Mouse (Mus musculus) heart, embryonic 15.5 days (tissue): Measurements from ENCODE around the gene Hsd17b6. TPM values are rescaled to one million over a fixed set of nuclear protein-coding genes. Genes with fewer than 3 reads are reported as not detected.

Source experiments
- ATAC-seq: fragments of 200-750 bp; cut with Nextera tagmentation; replicated peaks from 2 replicates; pipeline ENCODE4 v1.8.0; 2017; ENCODE audit warnings: low read depth, moderate TSS enrichment; ENCODE audit not compliant: insufficient number of reproducible peaks, insufficient read depth, low FRiP score
- H3K27ac ChIP-seq: fragments of 300-500 bp; sonication (generic); 2 replicates; pipeline ENCODE4 v1.5.1; 2015; ENCODE audit warnings: mild to moderate bottlenecking, inconsistent platforms
- H3K27me3 ChIP-seq: fragments of 300-500 bp; sonication (generic); 2 replicates; pipeline ENCODE4 v1.6.1; 2015; ENCODE audit warnings: inconsistent platforms
- H3K36me3 ChIP-seq: fragments of 300-500 bp; sonication (generic); 2 replicates; pipeline ENCODE4 v1.6.1; 2015; ENCODE audit warnings: mild to moderate bottlenecking, inconsistent platforms
- H3K4me1 ChIP-seq: fragments of 300-500 bp; sonication (generic); replicated peaks from 2 replicates; pipeline ENCODE4 v1.6.1; 2015; ENCODE audit warnings: inconsistent platforms
- H3K4me2 ChIP-seq: fragments of 300-500 bp; sonication (generic); 2 replicates; pipeline ENCODE4 v1.6.1; 2015; ENCODE audit warnings: inconsistent platforms, mild to moderate bottlenecking, moderate library complexity
- H3K4me3 ChIP-seq: fragments of 300-500 bp; sonication (generic); 2 replicates; pipeline ENCODE4 v1.5.1; 2015; ENCODE audit warnings: mild to moderate bottlenecking, inconsistent platforms
- H3K9ac ChIP-seq: fragments of 300-500 bp; sonication (generic); 2 replicates; pipeline ENCODE4 v1.6.1; 2015; ENCODE audit warnings: mild to moderate bottlenecking, inconsistent platforms
- H3K9me3 ChIP-seq: fragments of 300-500 bp; sonication (generic); replicated peaks from 2 replicates; pipeline ENCODE4 v1.6.1; 2016; ENCODE audit warnings: inconsistent platforms
- WGBS: fragments of 180-500 bp; shearing (Covaris S2); methylation state at CpG from one replicate; pipeline ENCODE4 v1.1.7; 2015; ENCODE audit warnings: mixed read lengths; 5-methylcytosine and 5-hydroxymethylcytosine counted together
- polyA plus RNA-seq: library from polyadenylated mRNA; unstranded; fragments of >200 nt; fragmentation: Nextera tagmentation; extraction: Ambion mirVana; gene quantifications from 2 replicates; pipeline ENCODE4 v1.2.1, GENCODE M21; 2015

The Hsd17b6 gene
- polyA plus RNA-seq, 1 experiment from 2014 or later, result not detected

GRCm38 (mm10) chr10:127964004-127964403 is 43.4 kb downstream of the Hsd17b6 start:
- Histone ChIP-seq H3K27ac (no peak overlapping the region), H3K36me3 (no peaks in the 10 kb centered on the region), H3K9me3 (no peaks in the 10 kb centered on the region), H3K4me1 (0 out of 2 replicates have a peak, but pooled peaks cover 5% of the 10 kb centered on the region), H3K4me2 (no peak overlapping the region), H3K27me3 (no peaks in the 10 kb centered on the region), H3K9ac (no peak overlapping the region), H3K4me3 (no peak overlapping the region)
- ATAC-seq, result no peak
- WGBS, result 57% methylated on average over 3 of the region's 3 CpGs

- no peak for ATAC-seq
- H3K36me3 ChIP-seq, result no peaks in the 10 kb centered on the region
- no peaks in the 10 kb centered on the region for H3K9me3 ChIP-seq
- no peak overlapping the region for H3K4me3 ChIP-seq
- 0 out of 2 replicates have a peak, but pooled peaks cover 5% of the 10 kb centered on the region for H3K4me1 ChIP-seq
- WGBS, result 59% methylated on average over 3 of the region's 3 CpGs
- no peak overlapping the region for H3K9ac ChIP-seq
- H3K27ac ChIP-seq, result no peak overlapping the region
- no peaks in the 10 kb centered on the region for H3K27me3 ChIP-seq
- H3K4me2 ChIP-seq, result no peak overlapping the region
These were observed 45.0 kb downstream of the Hsd17b6 start for GRCm38 (mm10) chr10:127962451-127962850.

- Histone ChIP-seq H3K4me1 (no peaks in the 10 kb centered on the region), H3K9me3 (no peaks in the 10 kb centered on the region), H3K36me3 (no peaks in the 10 kb centered on the region), H3K4me2 (no peak overlapping the region), H3K4me3 (no peak overlapping the region), H3K9ac (no peak overlapping the region), H3K27me3 (no peaks in the 10 kb centered on the region), H3K27ac (no peak overlapping the region)
- 83% methylated on average over 7 of the region's 7 CpGs for WGBS
- no peak for ATAC-seq
These were observed 48.2 kb downstream of the Hsd17b6 start for GRCm38 (mm10) chr10:127959161-127959679.

GRCm38 (mm10) chr10:127956168-127956816 is 51.1 kb downstream of the Hsd17b6 start:
- no peaks in the 10 kb centered on the region for H3K4me1 ChIP-seq
- H3K9me3 ChIP-seq, result no peaks in the 10 kb centered on the region
- H3K4me2 ChIP-seq, result no peak overlapping the region
- no peaks in the 10 kb centered on the region for H3K36me3 ChIP-seq
- no peaks in the 10 kb centered on the region for H3K27me3 ChIP-seq
- H3K27ac ChIP-seq, result no peak overlapping the region
- WGBS, result 49% methylated on average over 16 of the region's 16 CpGs
- no peak overlapping the region for H3K4me3 ChIP-seq
- no peak for ATAC-seq
- no peak overlapping the region for H3K9ac ChIP-seq

- no peaks in the 10 kb centered on the region for H3K4me1 ChIP-seq
- no peaks in the 10 kb centered on the region for H3K9me3 ChIP-seq
- ATAC-seq, result no peak
- H3K9ac ChIP-seq, result no peak overlapping the region
- H3K36me3 ChIP-seq, result no peaks in the 10 kb centered on the region
- H3K27me3 ChIP-seq, result no peaks in the 10 kb centered on the region
- H3K4me2 ChIP-seq, result no peak overlapping the region
- H3K27ac ChIP-seq, result no peak overlapping the region
- no peak overlapping the region for H3K4me3 ChIP-seq
- WGBS, result 55% methylated on average over 4 of the region's 4 CpGs
These were observed 52.4 kb downstream of the Hsd17b6 start for GRCm38 (mm10) chr10:127955034-127955433.

GRCm38 (mm10) chr10:127951821-127952220 is 55.6 kb downstream of the Hsd17b6 start:
- no peaks in the 10 kb centered on the region for H3K36me3 ChIP-seq
- no peak for ATAC-seq
- H3K4me2 ChIP-seq, result no peak overlapping the region
- 66% methylated on average over 4 of the region's 4 CpGs for WGBS
- H3K4me3 ChIP-seq, result no peak overlapping the region
- H3K27me3 ChIP-seq, result no peaks in the 10 kb centered on the region
- no peaks in the 10 kb centered on the region for H3K4me1 ChIP-seq
- H3K27ac ChIP-seq, result no peak overlapping the region
- no peak overlapping the region for H3K9ac ChIP-seq
- no peaks in the 10 kb centered on the region for H3K9me3 ChIP-seq

- no peaks in the 10 kb centered on the region for H3K4me1 ChIP-seq
- no peak overlapping the region for H3K4me2 ChIP-seq
- H3K27me3 ChIP-seq, result no peaks in the 10 kb centered on the region
- 83% methylated on average over 9 of the region's 9 CpGs for WGBS
- H3K9ac ChIP-seq, result no peak overlapping the region
- no peak for ATAC-seq
- no peak overlapping the region for H3K27ac ChIP-seq
- H3K36me3 ChIP-seq, result no peaks in the 10 kb centered on the region
- H3K4me3 ChIP-seq, result no peak overlapping the region
- no peaks in the 10 kb centered on the region for H3K9me3 ChIP-seq
These were observed 56.0 kb downstream of the Hsd17b6 start for GRCm38 (mm10) chr10:127951390-127951789.

- H3K27me3 ChIP-seq, result no peaks in the 10 kb centered on the region
- 69% methylated on average over 4 of the region's 4 CpGs for WGBS
- no peak for ATAC-seq
These were observed 57.7 kb downstream of the Hsd17b6 start for GRCm38 (mm10) chr10:127949596-127950130.

GRCm38 (mm10) chr10:127945432-127946064 is 61.9 kb downstream of the Hsd17b6 start:
- Histone ChIP-seq H3K27me3 (no peaks in the 10 kb centered on the region), H3K4me3 (no peak overlapping the region), H3K36me3 (no peaks in the 10 kb centered on the region), H3K27ac (no peak overlapping the region), H3K9me3 (no peaks in the 10 kb centered on the region), H3K4me2 (no peak overlapping the region), H3K9ac (no peak overlapping the region), H3K4me1 (no peaks in the 10 kb centered on the region)
- ATAC-seq, result no peak
- WGBS, result 37% methylated on average over 5 of the region's 5 CpGs

More at GRCm38 (mm10) chr10:127949596-127950130, 57.7 kb downstream of the Hsd17b6 start:
- Histone ChIP-seq H3K4me1 (no peaks in the 10 kb centered on the region), H3K27ac (no peak overlapping the region), H3K36me3 (no peaks in the 10 kb centered on the region), H3K9me3 (no peaks in the 10 kb centered on the region), H3K4me3 (no peak overlapping the region), H3K9ac (no peak overlapping the region), H3K4me2 (no peak overlapping the region)
